Mouse (Mus musculus): ENCODE data around the gene Eml2. TPM values are rescaled to one million over a fixed set of nuclear protein-coding genes. Genes with fewer than 3 reads are reported as not detected.

Eml2 gene
- total RNA-seq, 2 experiments from 2014 or later, result 37.7 to 41.0 TPM

- DNase-seq, result no peak
Measured at GRCm38 (mm10) chr7:19230041-19230580, 53.9 kb downstream of the Eml2 start.

GRCm38 (mm10) chr7:19230899-19231298, 54.7 kb downstream of the Eml2 start:
- DNase-seq, result no peak

- no peak for DNase-seq
Measured at GRCm38 (mm10) chr7:19231849-19232248, 55.6 kb downstream of the Eml2 start.

GRCm38 (mm10) chr7:19234652-19235051, 58.4 kb downstream of the Eml2 start:
- no peak for DNase-seq

- DNase-seq, result no peak
Measured at GRCm38 (mm10) chr7:19235092-19235671, 59.0 kb downstream of the Eml2 start.

GRCm38 (mm10) chr7:19236411-19236810, 60.2 kb downstream of the Eml2 start:
- peak; percentile 29 for DNase-seq

- DNase-seq, result no peak
Measured at GRCm38 (mm10) chr7:19238344-19238743, 62.1 kb downstream of the Eml2 start.

- DNase-seq, result peak; percentile 94
Measured at GRCm38 (mm10) chr7:19239423-19239822, 63.2 kb downstream of the Eml2 start.

GRCm38 (mm10) chr7:19239986-19240385, 63.8 kb downstream of the Eml2 start:
- no peak for DNase-seq

- no peak for DNase-seq
Measured at GRCm38 (mm10) chr7:19240905-19241463, 64.8 kb downstream of the Eml2 start.

- DNase-seq, result no peak
Measured at GRCm38 (mm10) chr7:19242005-19242404, 65.8 kb downstream of the Eml2 start.

- DNase-seq, result no peak
Measured at GRCm38 (mm10) chr7:19243858-19244257, 67.6 kb downstream of the Eml2 start.

GRCm38 (mm10) chr7:19245083-19245482, 68.9 kb downstream of the Eml2 start:
- DNase-seq, result peak; percentile 52

- no peak for DNase-seq
Measured at GRCm38 (mm10) chr7:19246855-19247254, 70.6 kb downstream of the Eml2 start.

- DNase-seq, result no peak
Measured at GRCm38 (mm10) chr7:19247511-19247910, 71.3 kb downstream of the Eml2 start.

- DNase-seq, result no peak
Measured at GRCm38 (mm10) chr7:19252078-19252477, 75.9 kb downstream of the Eml2 start.

- no peak for DNase-seq
Measured at GRCm38 (mm10) chr7:19253437-19253836, 77.2 kb downstream of the Eml2 start.

GRCm38 (mm10) chr7:19255395-19255794, 79.2 kb downstream of the Eml2 start:
- DNase-seq, result no peak

Small RNA genes lying within 50 kb of the gene (microRNA-seq; reads per million reads assigned to microRNA genes)
- 723 reads per million, percentile 69 among the genes with 10 or more reads in this experiment for gene Mir330

Other genes with a start within 250 kb of the Eml2 start
- gene Nanos2, start 189.0 kb upstream of the Eml2 start, total RNA-seq (2021), result not detected
- gene Mypop, start 185.2 kb upstream of the Eml2 start, total RNA-seq (2021), result 1 to 10 TPM; 6.4 to 6.8 TPM
- gene Irf2bp1, start 172.4 kb upstream of the Eml2 start, total RNA-seq (2021), result 10 to 100 TPM; 36.9 to 37.2 TPM
- gene Foxa3, start 152.9 kb upstream of the Eml2 start, total RNA-seq (2021), result 10 to 100 TPM in 1 of 2 experiments, 1 to 10 TPM in 1; 4.8 to 14.0 TPM
- 10 to 100 TPM; 78.0 to 89.0 TPM for gene Sympk, start 152.0 kb upstream of the Eml2 start, total RNA-seq (2021)
- not detected for gene Rsph6a, start 121.7 kb upstream of the Eml2 start, total RNA-seq (2021)
- 10 to 100 TPM; 43.5 to 48.4 TPM for gene Dmwd, start 100.2 kb upstream of the Eml2 start, total RNA-seq (2021)
- 10 to 100 TPM; 51.8 to 93.9 TPM for gene Dmpk, start 92.6 kb upstream of the Eml2 start, total RNA-seq (2021)
- gene Six5, start 81.8 kb upstream of the Eml2 start, total RNA-seq (2021), result 10 to 100 TPM; 12.3 to 17.3 TPM
- gene Gm4969, start 58.1 kb upstream of the Eml2 start, total RNA-seq (2021), result under 1 TPM; 0.21 to 0.24 TPM
- 10 to 100 TPM; 10.7 to 11.1 TPM for gene Fbxo46, start 56.6 kb upstream of the Eml2 start, total RNA-seq (2021)
- 10 to 100 TPM; 12.5 to 12.6 TPM for gene Qpctl, start 27.1 kb upstream of the Eml2 start, total RNA-seq (2021)
- gene Snrpd2, start 26.7 kb upstream of the Eml2 start, total RNA-seq (2021), result 10 to 100 TPM; 90.1 to 91.2 TPM
- under 1 TPM; 0.75 to 0.94 TPM for gene Gipr, start 10.3 kb upstream of the Eml2 start, total RNA-seq (2021)
- gene Gpr4, start 36.1 kb downstream of the Eml2 start, total RNA-seq (2021), result 1 to 10 TPM; 7.4 to 9.2 TPM
- 10 to 100 TPM; 26.5 to 26.6 TPM for gene Opa3, start 51.9 kb downstream of the Eml2 start, total RNA-seq (2021)
- 10 to 100 TPM; 73.9 to 77.2 TPM for gene Vasp, start 95.4 kb downstream of the Eml2 start, total RNA-seq (2021)
- under 1 TPM in 1 of 2 experiments, not detected in 1; 0.30 TPM for gene Ppm1n, start 103.6 kb downstream of the Eml2 start, total RNA-seq (2021)
- gene Rtn2, start 106.2 kb downstream of the Eml2 start, total RNA-seq (2021), result 10 to 100 TPM; 20.2 to 59.7 TPM
- gene Fosb, start 133.6 kb downstream of the Eml2 start, total RNA-seq (2021), result 10 to 100 TPM in 1 of 2 experiments, 1 to 10 TPM in 1; 1.2 to 12.9 TPM
- gene Ercc1, start 168.4 kb downstream of the Eml2 start, total RNA-seq (2021), result 10 to 100 TPM; 37.1 to 41.3 TPM
- gene Cd3eap, start 183.1 kb downstream of the Eml2 start, total RNA-seq (2021), result 10 to 100 TPM; 11.5 to 11.7 TPM
- 1 to 10 TPM; 5.0 to 6.0 TPM for gene Ppp1r13l, start 183.3 kb downstream of the Eml2 start, total RNA-seq (2021)
- gene Ercc2, start 205.6 kb downstream of the Eml2 start, total RNA-seq (2021), result 10 to 100 TPM; 18.8 to 29.0 TPM
- gene Klc3, start 227.7 kb downstream of the Eml2 start, total RNA-seq (2021), result 1 to 10 TPM; 1.4 to 1.7 TPM
- 100 to 1,000 TPM; 346 to 973 TPM for gene Ckm, start 228.4 kb downstream of the Eml2 start, total RNA-seq (2021)

All from adrenal gland, postnatal 10 days (tissue).